Mouse (Mus musculus) B cell, adult 62 days (primary cell): Measurements from ENCODE around the gene Ikbkg. TPM values are rescaled to one million over a fixed set of nuclear protein-coding genes. Genes with fewer than 3 reads are reported as not detected.

ENCODE experiments used
- total RNA-seq: library from RNA; stranded (reverse); gene quantifications from 4 replicates; pipeline ENCODE4 v1.2.4, GENCODE M21; 2023

The Ikbkg gene
- total RNA-seq, result 47.5 to 53.2 TPM (median 49.5 TPM) in 4 replicates

DNA sequence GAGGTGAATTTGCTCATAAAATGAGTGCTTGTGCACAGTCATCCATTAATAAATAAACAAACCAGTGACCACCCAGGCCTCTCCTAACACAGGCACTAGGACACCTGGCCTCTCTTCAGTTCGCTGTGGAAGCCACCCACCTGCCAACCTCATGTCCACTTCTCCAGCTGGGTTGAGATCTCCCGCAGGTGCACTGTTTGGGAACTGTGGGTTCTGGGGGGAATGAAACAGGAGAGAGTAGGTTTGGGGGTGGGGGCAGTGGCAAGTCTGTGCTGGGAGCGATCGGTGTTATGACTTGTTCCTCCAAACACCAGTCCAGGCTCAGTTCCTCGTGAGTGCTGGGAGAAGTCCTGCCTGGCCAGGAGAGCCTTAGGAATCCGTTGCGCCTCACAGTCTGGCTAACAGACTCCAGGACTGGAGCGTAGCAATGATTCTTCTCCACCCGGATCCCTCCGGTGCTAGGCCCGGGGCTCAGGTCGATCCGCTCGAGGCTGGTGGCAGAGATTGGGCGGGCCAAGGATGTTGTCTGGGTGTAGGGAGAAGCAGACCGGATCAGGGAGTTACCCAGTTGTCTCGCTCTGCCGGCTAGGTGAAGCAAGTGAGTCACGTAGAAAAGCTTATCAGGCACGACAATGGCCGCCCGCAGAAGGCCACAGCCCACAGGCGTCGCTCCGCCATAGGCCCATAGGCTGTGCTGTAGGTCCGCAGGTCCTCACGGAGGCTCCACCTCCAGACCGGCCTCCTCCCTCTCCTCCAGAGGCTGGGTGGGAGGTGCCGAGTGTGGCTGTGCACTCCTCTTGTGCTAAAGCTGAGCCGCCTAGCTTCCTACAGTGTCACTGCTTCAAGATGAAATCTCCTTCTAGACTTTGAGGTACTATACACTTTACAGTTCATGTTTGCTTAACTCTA is at the start of gene Ikbkg, which contains the start of gene Fam3a:
Ikbkg (plus strand) TSS at position 756 of the 909 bp plus-strand sequence.
Fam3a (minus strand) TSS at position 738 of the 909 bp plus-strand sequence.

DNA sequence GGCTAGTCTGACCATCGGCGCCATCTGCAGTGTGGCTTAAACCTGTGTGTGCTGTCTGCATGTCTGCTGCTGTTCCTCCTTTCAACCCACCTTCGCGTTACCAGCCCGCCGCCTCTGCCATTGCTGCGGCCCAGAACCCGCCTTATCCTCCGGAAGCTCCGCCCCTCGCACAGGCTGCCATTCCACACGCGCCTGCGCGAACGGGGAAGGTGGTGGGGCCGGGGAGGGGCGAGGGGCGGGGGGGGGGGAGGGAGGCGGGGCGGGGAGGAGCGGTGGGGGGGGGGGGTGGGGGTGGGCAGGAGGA is 39.7 kb upstream of the Ikbkg start, which contains the start of gene Lage3:
Lage3 (minus strand) TSS at position 152 of the 304 bp plus-strand sequence.

DNA sequence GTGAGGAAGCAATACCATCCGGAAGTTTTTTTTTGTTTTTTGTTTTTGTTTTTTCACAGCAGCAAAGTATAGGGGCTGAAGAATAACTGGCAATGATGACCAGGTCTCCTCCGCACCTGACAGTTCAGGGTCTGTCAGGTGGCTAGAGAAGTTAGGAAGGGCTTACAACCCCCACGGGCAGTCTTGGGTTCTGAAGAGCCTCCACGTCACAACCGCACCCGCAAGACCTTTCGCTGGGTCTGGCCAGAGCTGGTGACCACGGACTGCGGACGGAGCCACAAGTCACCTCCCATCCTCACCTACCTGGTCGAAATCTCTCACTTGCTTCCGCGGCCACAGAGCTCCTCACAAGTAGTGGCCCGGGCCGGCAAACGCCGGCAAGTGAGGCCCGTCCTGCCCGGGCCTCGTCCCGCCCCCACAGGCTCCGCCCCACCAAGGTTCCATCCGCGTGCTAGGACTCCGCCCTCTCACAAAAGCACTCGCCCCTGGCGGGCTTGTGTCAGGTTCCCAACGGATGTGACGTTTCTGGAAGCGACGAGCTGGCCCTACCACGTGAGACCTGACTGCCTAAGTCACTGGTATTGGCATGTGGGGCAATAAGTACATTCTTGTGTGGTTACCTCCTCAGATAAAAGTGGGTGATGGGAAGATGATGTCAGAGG is 20.1 kb upstream of the Ikbkg start, which contains the start of the genes Ubl4a and Slc10a3:
Ubl4a (minus strand) TSS at position 331 of the 662 bp plus-strand sequence.
Slc10a3 (minus strand) TSS at position 462 of the 662 bp plus-strand sequence.

DNA sequence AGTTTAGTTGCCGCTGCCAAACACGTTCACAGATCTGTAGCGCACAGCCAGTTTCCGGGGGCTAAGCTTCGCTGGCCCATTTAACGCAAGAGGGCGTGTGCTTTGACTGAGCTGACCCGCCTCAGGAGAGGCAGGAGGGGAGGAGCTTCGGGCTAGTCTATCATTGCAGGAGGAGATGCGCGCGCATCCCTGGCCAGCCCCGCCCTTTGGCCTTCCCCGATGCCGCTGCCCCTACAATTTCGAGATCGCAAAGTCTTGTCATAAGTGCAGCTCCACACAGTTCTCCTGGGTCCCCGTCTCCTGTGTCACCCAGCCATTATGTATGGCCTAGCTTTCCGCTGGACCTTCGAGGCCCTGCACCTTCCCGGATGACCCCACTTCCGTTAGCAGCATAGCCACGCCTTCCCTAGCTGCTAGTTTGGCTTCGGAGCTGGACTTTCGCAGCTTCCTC is 35.8 kb downstream of the Ikbkg start, which contains the start of gene G6pdx:
G6pdx (minus strand) TSS at position 369 of the 451 bp plus-strand sequence.

DNA sequence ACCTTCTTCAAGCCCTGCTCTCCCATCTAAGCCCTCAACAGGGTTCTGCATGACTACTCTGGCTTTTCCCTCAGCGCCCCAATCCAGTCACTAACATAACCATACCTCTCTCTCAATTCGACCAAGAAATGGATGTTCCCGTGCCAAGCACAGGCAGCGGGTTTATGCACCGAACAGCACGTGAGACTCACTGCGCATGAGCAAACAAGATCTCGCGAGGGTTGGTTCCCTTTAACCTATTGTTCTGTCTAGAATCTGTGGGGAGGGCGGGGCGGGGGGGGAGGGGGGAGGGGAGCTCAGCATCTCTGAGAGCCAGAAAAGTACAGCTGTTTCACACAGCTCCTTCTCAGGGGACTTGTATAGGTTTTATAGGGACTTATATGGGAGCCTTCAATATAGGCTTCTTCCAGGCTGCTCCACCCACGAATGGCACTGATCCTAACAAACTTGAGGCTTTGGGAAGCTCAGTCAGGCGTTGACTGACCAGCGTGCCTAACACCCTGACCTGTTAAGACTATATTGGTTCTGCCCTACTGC is 88.3 kb downstream of the Ikbkg start, which contains the start of gene Gm6880:
Gm6880 (minus strand) TSS at position 51 of the 537 bp plus-strand sequence.

Other genes starting within 250 kb of the Ikbkg start
- gene Tex28, start 225.5 kb upstream of the Ikbkg start, total RNA-seq, result not detected in 4 replicates
- gene Tktl1, start 216.0 kb upstream of the Ikbkg start, total RNA-seq, result not detected in 4 replicates
- 466 to 487 TPM (median 482 TPM) in 4 replicates for gene Flna, start 143.5 kb upstream of the Ikbkg start, total RNA-seq
- gene Emd, start 138.6 kb upstream of the Ikbkg start, total RNA-seq, result 99.6 to 104 TPM (median 101 TPM) in 4 replicates
- gene Rpl10, start 122.5 kb upstream of the Ikbkg start, total RNA-seq, result 724 to 805 TPM (median 783 TPM) in 4 replicates
- 105 to 117 TPM (median 111 TPM) in 4 replicates for gene Taz, start 111.4 kb upstream of the Ikbkg start, total RNA-seq
- gene Dnase1l1, start 111.0 kb upstream of the Ikbkg start, total RNA-seq, result 12.4 to 17.5 TPM (median 14.7 TPM) in 4 replicates
- gene Atp6ap1, start 96.2 kb upstream of the Ikbkg start, total RNA-seq, result 175 to 185 TPM (median 177 TPM) in 4 replicates
- 279 to 321 TPM (median 292 TPM) in 4 replicates for gene Gdi1, start 88.3 kb upstream of the Ikbkg start, total RNA-seq
- 114 to 127 TPM (median 121 TPM) in 4 replicates for gene Fam50a, start 80.3 kb upstream of the Ikbkg start, total RNA-seq
- 11.2 to 16.7 TPM (median 13.9 TPM) in 4 replicates for gene Plxna3, start 64.2 kb upstream of the Ikbkg start, total RNA-seq
- 24.2 to 28.3 TPM (median 26.3 TPM) in 4 replicates for gene Lage3, start 39.7 kb upstream of the Ikbkg start, total RNA-seq
- gene Ubl4a, start 20.1 kb upstream of the Ikbkg start, total RNA-seq, result 28.4 to 32.0 TPM (median 29.2 TPM) in 4 replicates
- 19.4 to 23.8 TPM (median 20.6 TPM) in 4 replicates for gene Slc10a3, start 19.9 kb upstream of the Ikbkg start, total RNA-seq
- gene Fam3a, start within 50 bp of the Ikbkg start, total RNA-seq, result 17.2 to 25.1 TPM (median 20.4 TPM) in 4 replicates
- 25.4 to 35.0 TPM (median 28.8 TPM) in 4 replicates for gene G6pdx, start 35.9 kb downstream of the Ikbkg start, total RNA-seq
- not detected in 4 replicates for gene Gm6880, start 88.1 kb downstream of the Ikbkg start, total RNA-seq
- gene Olfr1326-ps1, start 181.6 kb downstream of the Ikbkg start, total RNA-seq, result not detected in 4 replicates
- not detected in 4 replicates for gene Olfr1325, start 199.4 kb downstream of the Ikbkg start, total RNA-seq